19 mouse cellular contexts compared by ENCODE assay signal in the genomic region with DNA sequence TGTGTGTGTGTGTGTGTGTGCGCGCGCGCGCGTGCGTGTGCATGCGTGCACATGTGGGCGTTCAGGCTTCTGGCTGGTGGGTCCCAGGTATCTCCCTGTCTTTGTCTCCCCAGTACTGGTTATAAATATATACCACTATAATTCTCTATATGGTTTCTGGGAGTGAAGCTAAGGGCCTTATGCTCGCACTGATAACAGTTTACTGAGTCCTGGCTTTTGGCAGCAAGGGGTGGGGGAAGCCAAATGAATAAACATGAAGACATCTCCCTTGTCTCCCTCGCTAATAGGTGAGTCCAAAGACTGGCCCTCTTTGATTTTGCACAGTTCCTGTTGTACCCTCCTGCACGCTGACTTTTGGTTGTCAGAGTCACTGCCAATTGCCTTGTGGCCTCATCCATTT. TPM values are rescaled to one million over a fixed set of nuclear protein-coding genes. Genes with fewer than 3 reads are reported as not detected.
"Had no signal": no experiment of that assay in that cellular context is flagged by ENCODE, and none has a peak within 500 bp of the region (broad histone marks: within the 10 kb centered on the region; RNA-seq: fewer than 3 reads in every experiment).

No protein-coding gene starts in this region.

- H3K4me3 ChIP-seq: liver, embryonic 15.5 days; megakaryocyte, embryonic 14.5 days; midbrain, embryonic 13.5 days; midbrain, embryonic 15.5 days; neural tube, embryonic 12.5 days had no signal

- H3K4me1 ChIP-seq: liver, embryonic 15.5 days; megakaryocyte, embryonic 14.5 days; midbrain, embryonic 15.5 days; neural tube, embryonic 12.5 days had no signal

- H3K27me3 ChIP-seq: liver, embryonic 15.5 days; midbrain, embryonic 13.5 days; midbrain, embryonic 15.5 days; neural tube, embryonic 12.5 days had no signal

- H3K36me3 ChIP-seq: liver, embryonic 15.5 days had no signal

- H3K27ac ChIP-seq: liver, embryonic 15.5 days; midbrain, embryonic 13.5 days; midbrain, embryonic 15.5 days; neural tube, embryonic 12.5 days had no signal

- H3K9me3 ChIP-seq: liver, embryonic 15.5 days; megakaryocyte, embryonic 14.5 days; midbrain, embryonic 13.5 days; midbrain, embryonic 15.5 days; neural tube, embryonic 12.5 days had no signal

- H3K9ac ChIP-seq: liver, embryonic 15.5 days; lung, embryonic 14.5 days; midbrain, embryonic 13.5 days; midbrain, embryonic 15.5 days; neural tube, embryonic 12.5 days had no signal

- ATAC-seq: midbrain, embryonic 15.5 days had no signal

- H3K4me2 ChIP-seq: liver, embryonic 15.5 days; lung, embryonic 14.5 days; midbrain, embryonic 13.5 days; midbrain, embryonic 15.5 days; neural tube, embryonic 12.5 days had no signal

- DNase-seq: lung, adult 18-20 months; lung, embryonic 14.5 days; lung, postnatal 10 days; lung, postnatal 4 days; retina, postnatal 1 day; right cerebral cortex, adult 18-20 months; right cerebral cortex, postnatal 25 days; right cerebral cortex, postnatal 4 days; spleen, adult 18-20 months; thymus, adult 18-20 months; thymus, postnatal 14 days; thymus, postnatal 36 days had no signal

RNA-seq across cellular contexts. Expression of a gene that starts 32.2 kb away (rescaled TPM):
- total RNA-seq: monocyte, adult 5-6 weeks; neutrophil, adult 5-6 weeks had no signal
